In genomic region chr3:21768081-21768480, GRCm38 (mm10) we compare ENCODE assay signal across 17 mouse cellular contexts.
"Had no signal": no experiment of that assay in that cellular context is flagged by ENCODE, and none has a peak within 500 bp of the region (broad histone marks: within the 10 kb centered on the region; RNA-seq: fewer than 3 reads in every experiment).

No protein-coding gene starts in this region.

- H3K27me3 ChIP-seq: neural tube, embryonic 12.5 days; neural tube, embryonic 13.5 days; neural tube, embryonic 15.5 days; stomach, embryonic 15.5 days had no signal

- H3K27ac ChIP-seq: neural tube, embryonic 12.5 days; neural tube, embryonic 13.5 days; neural tube, embryonic 15.5 days; stomach, embryonic 15.5 days; stomach, postnatal 0 days had no signal

- H3K4me2 ChIP-seq: neural tube, embryonic 12.5 days; neural tube, embryonic 13.5 days; neural tube, embryonic 15.5 days; stomach, embryonic 15.5 days had no signal

- H3K9me3 ChIP-seq: neural tube, embryonic 12.5 days; neural tube, embryonic 13.5 days; neural tube, embryonic 15.5 days; stomach, embryonic 15.5 days had no signal

- DNase-seq: retina, postnatal 1 day; right cerebral cortex, adult 18-20 months; right cerebral cortex, postnatal 14 days; right cerebral cortex, postnatal 25 days; right cerebral cortex, postnatal 4 days; spleen, adult 18-20 months; thymus, adult 18-20 months; thymus, adult 2 months; thymus, postnatal 14 days; thymus, postnatal 25 days; thymus, postnatal 36 days; thymus, postnatal 4 days had no signal

- H3K36me3 ChIP-seq: neural tube, embryonic 12.5 days; neural tube, embryonic 13.5 days; neural tube, embryonic 15.5 days; stomach, embryonic 15.5 days had no signal

- H3K4me1 ChIP-seq: neural tube, embryonic 12.5 days; neural tube, embryonic 15.5 days; stomach, embryonic 15.5 days had no signal

- H3K9ac ChIP-seq: neural tube, embryonic 12.5 days; neural tube, embryonic 13.5 days; neural tube, embryonic 15.5 days; stomach, embryonic 15.5 days had no signal

- H3K4me3 ChIP-seq: neural tube, embryonic 12.5 days; neural tube, embryonic 13.5 days; neural tube, embryonic 15.5 days; stomach, embryonic 15.5 days had no signal
